Mouse (Mus musculus) heart, adult 2 months (tissue): ENCODE results near the gene Lrrc10b. TPM values are rescaled to one million over a fixed set of nuclear protein-coding genes. Genes with fewer than 3 reads are reported as not detected.

Experiments
- DNase-seq, 2 experiments: peaks; one replicate each; pipeline ENCODE4 v3.0.0; 2021
- H3K27ac ChIP-seq: fragments of 200-600 bp; 2 replicates; pipeline ENCODE4 v1.8.1; 2022
- H3K27me3 ChIP-seq: fragments of 200-500 bp; 2 replicates; pipeline ENCODE4 v1.6.1; 2012; ENCODE audit warnings: mild to moderate bottlenecking, low read length, inconsistent platforms, mixed read lengths; ENCODE audit not compliant: control insufficient read depth, insufficient read depth
- H3K36me3 ChIP-seq: fragments of 200-500 bp; 2 replicates; pipeline ENCODE4 v1.6.1; 2012; ENCODE audit warnings: low read length, inconsistent platforms; ENCODE audit not compliant: control insufficient read depth, insufficient read depth
- H3K4me1 ChIP-seq: fragments of 200-500 bp; 2 replicates; pipeline ENCODE4 v1.6.1; 2011; ENCODE audit warnings: low read length; ENCODE audit not compliant: control insufficient read depth, insufficient read depth
- H3K4me3 ChIP-seq: fragments of 200-600 bp; 2 replicates; pipeline ENCODE4 v1.8.1; 2022
- H3K79me2 ChIP-seq: fragments of 200-500 bp; replicated peaks from 2 replicates; pipeline ENCODE4 v1.6.1; 2012; ENCODE audit warnings: mild to moderate bottlenecking, inconsistent platforms, low read length, moderate library complexity, mixed read lengths; ENCODE audit not compliant: control insufficient read depth, insufficient read depth
- H3K9ac ChIP-seq: fragments of 200-500 bp; 2 replicates; pipeline ENCODE4 v1.6.1; 2012; ENCODE audit warnings: low read depth, mild to moderate bottlenecking, control low read depth, inconsistent platforms, low read length, mixed read lengths
- CTCF ChIP-seq: fragments of 200-600 bp; IDR thresholded peaks from 2 replicates; pipeline ENCODE4 v1.8.1; 2022; ENCODE audit warnings: antibody characterized with exemption, mild to moderate bottlenecking, moderate library complexity
- EP300 ChIP-seq: fragments of 200-500 bp; IDR thresholded peaks from 2 replicates; pipeline ENCODE4 v1.6.1; 2011; ENCODE audit warnings: low read depth, low read length, control low read depth; ENCODE audit not compliant: insufficient read depth
- POLR2A ChIP-seq: fragments of 200-500 bp; IDR thresholded peaks from 2 replicates; pipeline ENCODE4 v1.6.1; 2011; ENCODE audit warnings: mild to moderate bottlenecking, low read depth, low read length, control low read depth; ENCODE audit not compliant: insufficient read depth
- WGBS: fragments of 180-500 bp; shearing (Covaris S2); methylation state at CpG from one replicate; pipeline ENCODE4 v1.1.7; 2018; 5-methylcytosine and 5-hydroxymethylcytosine counted together
- intact Hi-C: fragments of 180-260 bp; cut with DNase I; formaldehyde crosslinking; loops from one replicate; pipeline ENCODE4 v1.15.1; 2025
- polyA plus RNA-seq: library from polyadenylated mRNA; depleted of rRNA; stranded (reverse); fragments of >200 nt; gene quantifications from 2 replicates; pipeline ENCODE4 v1.2.3, GENCODE M21; 2012; rRNA removed
- total RNA-seq, 2 experiments: library from RNA; stranded (reverse); gene quantifications; 2 replicates each; pipeline ENCODE4 v1.2.3; 2021

Gene Lrrc10b
- total and polyA plus RNA-seq, 3 experiments = 1.2 to 2.3 (median 1.7) TPM

GRCm38 (mm10) chr19:10415508-10415907 lies 41.8 kb downstream of the Lrrc10b start:
- intact Hi-C loops = loop anchor here (2.0 kb wide), 1 partner anchor 19 kb away; no protein-coding TSS in a partner anchor
- 39% methylated on average over 5 of the region's 5 CpGs for whole genome bisulfite sequencing
- no peaks in the 10 kb centered on the region for H3K79me2 ChIP-seq
- TF ChIP-seq POLR2A (no peak), EP300 (no peak)
- no peaks in the 10 kb centered on the region for H3K27me3 ChIP-seq
- H3K4me3 ChIP-seq = no peak overlapping the region
- peak overlapping the region; percentile 64 for H3K27ac ChIP-seq
- H3K4me1 ChIP-seq = no peaks in the 10 kb centered on the region; the same call in 1 of the 2 replicates
- no peaks in the 10 kb centered on the region for H3K36me3 ChIP-seq
- H3K9ac ChIP-seq = no peak overlapping the region
- no peak for DNase-seq

GRCm38 (mm10) chr19:10413701-10414242 lies 43.5 kb downstream of the Lrrc10b start:
- 38% methylated on average over 17 of the region's 19 CpGs for WGBS
- no peak for DNase-seq
- Histone ChIP-seq H3K4me3 (no peak overlapping the region), H3K27me3 (no peaks in the 10 kb centered on the region), H3K9ac (no peak overlapping the region), H3K27ac (no peak overlapping the region), H3K36me3 (no peaks in the 10 kb centered on the region), H3K4me1 (no peaks in the 10 kb centered on the region; the same call in 1 of the 2 replicates), H3K79me2 (no peaks in the 10 kb centered on the region)
- TF ChIP-seq POLR2A (no peak), CTCF (no peak), EP300 (no peak)
- intact Hi-C loops = loop anchor here (2.0 kb wide), 1 partner anchor 17 kb away; no protein-coding TSS in a partner anchor

Other genes starting within 250 kb of the Lrrc10b start
- gene Myrf, start 216.7 kb downstream of the Lrrc10b start, total RNA-seq = 1 to 10 TPM; 3.9 to 4.7 TPM
- gene Myrf, start 216.7 kb downstream of the Lrrc10b start, polyA plus RNA-seq = 6.0 and 6.5 TPM in 2 replicates
- gene Dagla, start 152.6 kb downstream of the Lrrc10b start, total RNA-seq = 1 to 10 TPM; 2.5 to 3.3 TPM
- 4.8 and 5.7 TPM in 2 replicates for gene Dagla, start 152.6 kb downstream of the Lrrc10b start, polyA plus RNA-seq
- 10 to 100 TPM; 35.7 to 38.6 TPM for gene Syt7, start 68.4 kb downstream of the Lrrc10b start, total RNA-seq
- 17.6 and 20.1 TPM in 2 replicates for gene Syt7, start 68.4 kb downstream of the Lrrc10b start, polyA plus RNA-seq
- under 1 TPM; 0.16 to 0.29 TPM for gene Ppp1r32, start 25.5 kb upstream of the Lrrc10b start, total RNA-seq
- 0.20 and 1.1 TPM in 2 replicates for gene Ppp1r32, start 25.5 kb upstream of the Lrrc10b start, polyA plus RNA-seq
- gene Cpsf7, start 67.8 kb upstream of the Lrrc10b start, total RNA-seq = 10 to 100 TPM; 23.8 to 25.2 TPM
- 20.6 and 37.7 TPM in 2 replicates for gene Cpsf7, start 67.8 kb upstream of the Lrrc10b start, polyA plus RNA-seq
- 10 to 100 TPM; 65.5 to 77.9 TPM for gene Sdhaf2, start 68.7 kb upstream of the Lrrc10b start, total RNA-seq
- 45.7 and 74.6 TPM in 2 replicates for gene Sdhaf2, start 68.7 kb upstream of the Lrrc10b start, polyA plus RNA-seq
- 1 to 10 TPM; 5.5 to 5.8 TPM for gene Tmem216, start 98.8 kb upstream of the Lrrc10b start, total RNA-seq
- gene Tmem216, start 98.8 kb upstream of the Lrrc10b start, polyA plus RNA-seq = 13.0 and 19.2 TPM in 2 replicates
- gene Cyb561a3, start 119.7 kb upstream of the Lrrc10b start, total RNA-seq = 10 to 100 TPM; 11.3 TPM
- 24.3 and 32.2 TPM in 2 replicates for gene Cyb561a3, start 119.7 kb upstream of the Lrrc10b start, polyA plus RNA-seq
- gene Tmem138, start 119.9 kb upstream of the Lrrc10b start, total RNA-seq = 1 to 10 TPM; 1.9 to 2.7 TPM
- gene Tmem138, start 119.9 kb upstream of the Lrrc10b start, polyA plus RNA-seq = 6.2 and 6.7 TPM in 2 replicates
- gene Ddb1, start 147.9 kb upstream of the Lrrc10b start, total RNA-seq = 100 to 1,000 TPM; 133 to 153 TPM
- gene Ddb1, start 147.9 kb upstream of the Lrrc10b start, polyA plus RNA-seq = 71.1 and 114 TPM in 2 replicates
- gene Tkfc, start 148.2 kb upstream of the Lrrc10b start, total RNA-seq = 1 to 10 TPM; 8.2 to 9.6 TPM
- 7.4 and 9.1 TPM in 2 replicates for gene Tkfc, start 148.2 kb upstream of the Lrrc10b start, polyA plus RNA-seq
- gene Vwce, start 176.7 kb upstream of the Lrrc10b start, total RNA-seq = not detected
- not detected in 2 replicates for gene Vwce, start 176.7 kb upstream of the Lrrc10b start, polyA plus RNA-seq
- gene Pga5, start 220.6 kb upstream of the Lrrc10b start, total RNA-seq = not detected
- not detected in 2 replicates for gene Pga5, start 220.6 kb upstream of the Lrrc10b start, polyA plus RNA-seq
- gene Vps37c, start 231.3 kb upstream of the Lrrc10b start, total RNA-seq = 10 to 100 TPM; 18.6 to 20.7 TPM
- gene Vps37c, start 231.3 kb upstream of the Lrrc10b start, polyA plus RNA-seq = 23.7 and 24.6 TPM in 2 replicates